In the genomic region with DNA sequence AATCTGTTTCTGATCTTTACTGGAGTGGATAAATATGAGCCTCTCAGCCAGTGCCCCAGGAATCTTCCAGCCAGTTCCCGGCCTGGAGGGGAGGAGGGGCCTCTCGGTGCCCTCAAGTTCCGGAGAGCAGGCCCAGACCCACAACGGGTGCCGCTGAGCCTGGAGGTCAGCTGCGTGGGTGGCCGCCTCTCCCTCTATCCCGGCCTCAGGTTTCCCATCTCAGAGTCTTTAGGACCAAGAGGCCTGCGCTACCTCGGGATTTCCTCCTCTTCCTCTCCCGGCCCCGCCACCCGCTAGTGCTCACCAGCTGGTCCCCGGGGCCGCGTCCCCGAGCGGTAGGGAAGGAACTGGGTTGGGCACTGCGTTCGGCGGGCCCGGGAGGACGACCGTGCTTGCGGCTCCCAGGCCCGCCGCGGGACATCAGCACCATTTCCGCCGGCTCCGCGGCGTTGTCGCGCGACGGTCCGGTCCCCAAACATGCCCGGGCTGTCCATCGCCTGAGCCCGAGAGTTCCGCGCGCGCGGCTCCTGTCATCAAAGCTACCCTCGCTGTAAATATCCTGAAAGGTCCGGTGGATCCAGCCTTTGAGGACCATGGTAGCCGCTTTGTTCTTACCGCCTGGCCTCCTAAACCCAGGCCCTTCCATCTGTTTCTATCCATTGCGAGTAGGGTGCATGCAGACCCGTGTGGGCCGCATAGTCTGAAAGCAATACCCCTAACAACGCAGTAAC, we compare ENCODE assay signal across 7 mouse cellular contexts. TPM values are rescaled to one million over a fixed set of nuclear protein-coding genes. Genes with fewer than 3 reads are reported as not detected.
A peak's percentile ranks its signal among the peaks of the same experiment; 100 is the strongest.
DNase-seq lines count a peak whose midpoint lies in the region; ATAC-seq lines count a peak whose summit lies in the region.

No protein-coding gene starts in this region.

- H3K36me3 ChIP-seq in intestine, embryonic 14.5 days (ENCODE audit: control insufficient read depth, insufficient read depth, low read length) = peaks cover 8% of the 10 kb centered on the region
- H3K36me3 ChIP-seq in limb, embryonic 13.5 days = peaks cover 12% of the 10 kb centered on the region
- 0 out of 2 replicates have a peak, but pooled peaks cover 4% of the 10 kb centered on the region for H3K36me3 ChIP-seq in midbrain, embryonic 15.5 days (replicated peaks)

- H3K9me3 ChIP-seq in intestine, embryonic 14.5 days (ENCODE audit: control insufficient read depth, low read length) = no peaks in the 10 kb centered on the region
- no peaks in the 10 kb centered on the region for H3K9me3 ChIP-seq in limb, embryonic 13.5 days
- no peaks in the 10 kb centered on the region for H3K9me3 ChIP-seq in midbrain, embryonic 15.5 days

- peaks cover 9% of the 10 kb centered on the region for H3K4me1 ChIP-seq in intestine, embryonic 14.5 days (replicated peaks; ENCODE audit: control insufficient read depth, insufficient read depth, low read length)
- H3K4me1 ChIP-seq in limb, embryonic 13.5 days = peaks cover 19% of the 10 kb centered on the region
- peaks cover 14% of the 10 kb centered on the region for H3K4me1 ChIP-seq in midbrain, embryonic 15.5 days

- DNase-seq in adipocyte (ENCODE audit: low spot score) = peak; percentile 74
- peak; percentile 65 to 84 for DNase-seq in cerebellum, postnatal 4 days (ENCODE audit: low spot score in 2 of 2)
- peak; percentile 67 for DNase-seq in gastrocnemius, postnatal 25 days
- DNase-seq in intestine, embryonic 14.5 days (ENCODE audit: low spot score) = peak; percentile 91
- peak; percentile 56 to 75 for DNase-seq in spleen, adult 18-20 months

- H3K4me3 ChIP-seq in intestine, embryonic 14.5 days (ENCODE audit: low read depth, low read length) = peak overlapping the region; percentile 97
- H3K4me3 ChIP-seq in limb, embryonic 13.5 days = peak overlapping the region; percentile 87
- peak overlapping the region; percentile 89 for H3K4me3 ChIP-seq in midbrain, embryonic 15.5 days

- ATAC-seq in intestine, embryonic 14.5 days (replicated peaks; ENCODE audit: low FRiP score, low TSS enrichment, low read depth) = peak; percentile 74
- ATAC-seq in limb, embryonic 13.5 days (ENCODE audit: low FRiP score, low read depth) = peak; percentile 74
- peak; percentile 85 for ATAC-seq in midbrain, embryonic 15.5 days (replicated peaks)

- peak overlapping the region; percentile 94 for H3K9ac ChIP-seq in intestine, embryonic 14.5 days (ENCODE audit: low read length)
- peak overlapping the region; percentile 97 for H3K9ac ChIP-seq in limb, embryonic 13.5 days
- H3K9ac ChIP-seq in midbrain, embryonic 15.5 days = peak overlapping the region; percentile 95

- peak overlapping the region; percentile 63 for H3K4me2 ChIP-seq in intestine, embryonic 14.5 days (ENCODE audit: low read length)
- peak overlapping the region; percentile 75 for H3K4me2 ChIP-seq in limb, embryonic 13.5 days (replicated peaks)
- peak overlapping the region; percentile 79 for H3K4me2 ChIP-seq in midbrain, embryonic 15.5 days

- no peaks in the 10 kb centered on the region for H3K27me3 ChIP-seq in intestine, embryonic 14.5 days (replicated peaks; ENCODE audit: control insufficient read depth, insufficient read depth, low read length)
- H3K27me3 ChIP-seq in limb, embryonic 13.5 days = no peaks in the 10 kb centered on the region
- H3K27me3 ChIP-seq in midbrain, embryonic 15.5 days (replicated peaks) = no peaks in the 10 kb centered on the region

- WGBS in intestine, embryonic 14.5 days = 3% methylated on average over 54 of the region's 54 CpGs
- WGBS in limb, embryonic 13.5 days = 2% methylated on average over 54 of the region's 54 CpGs
- 2% methylated on average over 54 of the region's 54 CpGs for WGBS in midbrain, embryonic 15.5 days

- peak overlapping the region; percentile 92 for H3K27ac ChIP-seq in intestine, embryonic 14.5 days (ENCODE audit: low read depth)
- H3K27ac ChIP-seq in limb, embryonic 13.5 days = peak overlapping the region; percentile 84
- H3K27ac ChIP-seq in midbrain, embryonic 15.5 days = peak overlapping the region; percentile 87

RNA-seq across cellular contexts. Expression of a gene that starts 3.1 kb away (rescaled TPM):
- 10 to 100 TPM; 30.0 to 31.9 TPM for total RNA-seq in gastrocnemius, postnatal 25 days (2021)
- polyA plus RNA-seq in intestine, embryonic 14.5 days (2014; fragmentation: Nextera tagmentation; extraction: Ambion mirVana) = 59.9 and 60.8 TPM in 2 replicates
- polyA plus RNA-seq in limb, embryonic 13.5 days (2015; fragmentation: Nextera tagmentation; extraction: Ambion mirVana) = 50.2 and 50.5 TPM in 2 replicates
- polyA plus RNA-seq in midbrain, embryonic 15.5 days (2015; fragmentation: Nextera tagmentation; extraction: Ambion mirVana) = 71.9 and 75.8 TPM in 2 replicates

RNA-seq across cellular contexts. Expression of a gene that starts 3.1 kb away (rescaled TPM):
- total RNA-seq in gastrocnemius, postnatal 25 days (2021) = not detected
- not detected in 2 replicates for polyA plus RNA-seq in intestine, embryonic 14.5 days (2014; fragmentation: Nextera tagmentation; extraction: Ambion mirVana)
- not detected in 2 replicates for polyA plus RNA-seq in limb, embryonic 13.5 days (2015; fragmentation: Nextera tagmentation; extraction: Ambion mirVana)
- 0.73 and 0.80 TPM in 2 replicates for polyA plus RNA-seq in midbrain, embryonic 15.5 days (2015; fragmentation: Nextera tagmentation; extraction: Ambion mirVana)

RNA-seq across cellular contexts. Expression of a gene that starts 10.7 kb away (rescaled TPM):
- total RNA-seq in gastrocnemius, postnatal 25 days (2021) = not detected
- polyA plus RNA-seq in intestine, embryonic 14.5 days (2014; fragmentation: Nextera tagmentation; extraction: Ambion mirVana) = 0.28 TPM in 1 of 2 replicates, not detected in the other
- polyA plus RNA-seq in limb, embryonic 13.5 days (2015; fragmentation: Nextera tagmentation; extraction: Ambion mirVana) = 0.19 and 0.31 TPM in 2 replicates
- 3.1 and 6.1 TPM in 2 replicates for polyA plus RNA-seq in midbrain, embryonic 15.5 days (2015; fragmentation: Nextera tagmentation; extraction: Ambion mirVana)

RNA-seq across cellular contexts. Expression of a gene that starts 22.1 kb away (rescaled TPM):
- total RNA-seq in gastrocnemius, postnatal 25 days (2021) = 10 to 100 TPM in 1 of 2 experiments, 1 to 10 TPM in 1; 8.7 to 11.0 TPM
- polyA plus RNA-seq in intestine, embryonic 14.5 days (2014; fragmentation: Nextera tagmentation; extraction: Ambion mirVana) = 14.2 and 14.6 TPM in 2 replicates
- polyA plus RNA-seq in limb, embryonic 13.5 days (2015; fragmentation: Nextera tagmentation; extraction: Ambion mirVana) = 33.4 and 37.6 TPM in 2 replicates
- 56.7 and 57.5 TPM in 2 replicates for polyA plus RNA-seq in midbrain, embryonic 15.5 days (2015; fragmentation: Nextera tagmentation; extraction: Ambion mirVana)

RNA-seq across cellular contexts. Expression of a gene that starts 43.9 kb away (rescaled TPM):
- 1 to 10 TPM; 5.6 to 6.8 TPM for total RNA-seq in gastrocnemius, postnatal 25 days (2021)
- 23.4 and 23.5 TPM in 2 replicates for polyA plus RNA-seq in intestine, embryonic 14.5 days (2014; fragmentation: Nextera tagmentation; extraction: Ambion mirVana)
- polyA plus RNA-seq in limb, embryonic 13.5 days (2015; fragmentation: Nextera tagmentation; extraction: Ambion mirVana) = 24.8 and 25.4 TPM in 2 replicates
- 22.2 and 23.8 TPM in 2 replicates for polyA plus RNA-seq in midbrain, embryonic 15.5 days (2015; fragmentation: Nextera tagmentation; extraction: Ambion mirVana)

Comparison
In these comparisons a context has a peak if more than half of its experiments do, and no peak if none do; other contexts are left out.
1. Peak in every context shown above with its lines: DNase-seq, ATAC-seq, H3K4me3 ChIP-seq and H3K27ac ChIP-seq.